Mouse (Mus musculus): ENCODE results near the gene Vmn2r67. TPM values are rescaled to one million over a fixed set of nuclear protein-coding genes. Genes with fewer than 3 reads are reported as not detected.
"Not testable (repeated sequence)": the region's sequence is repeated elsewhere in the genome, so short reads cannot be mapped to it uniquely, and the experiment has no call there.

Gene Vmn2r67
- not detected in 2 replicates for polyA plus RNA-seq (2015; fragmentation: Nextera tagmentation; extraction: Ambion mirVana)

DNA sequence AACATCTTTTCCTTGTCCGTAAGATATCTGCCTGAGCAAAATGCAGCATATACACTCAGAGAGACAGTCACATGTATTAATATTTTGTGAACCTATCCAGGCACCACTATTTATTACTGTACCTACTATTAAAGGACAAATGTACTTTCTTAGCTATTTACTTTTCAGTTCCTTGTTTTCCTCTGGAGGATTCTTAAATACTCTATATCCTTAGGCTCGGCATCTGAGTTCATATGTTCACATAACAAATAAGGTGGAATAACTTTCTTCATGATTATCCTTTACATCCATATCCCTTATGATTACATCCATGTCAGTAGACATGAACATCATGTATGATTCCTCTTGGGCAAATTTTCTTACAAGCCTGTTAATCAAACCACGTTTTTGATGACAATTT, at the start of gene Vmn2r67:
Gene Vmn2r67, minus strand, starts transcription at position 101 of the 400 bp plus-strand sequence.
- Histone ChIP-seq H3K9ac (no peak within 1 kb of the TSS), H3K36me3 (no peaks in the 10 kb centered on the region), H3K4me1 (no peaks in the 10 kb centered on the region), H3K4me3 (replicated peaks) (no peak within 1 kb of the TSS), H3K27ac (no peak within 1 kb of the TSS), H3K27me3 (no peaks in the 10 kb centered on the region), H3K9me3 (replicated peaks) (no peaks in the 10 kb centered on the region), H3K4me2 (no peak within 1 kb of the TSS)
- 85% methylated on average over 3 of the region's 3 CpGs for WGBS
- no peak for ATAC-seq (replicated peaks; ENCODE audit: low FRiP score)

GRCm38 (mm10) chr7:85104531-85104930, 51.3 kb downstream of the Vmn2r67 start:
- not testable (repeated sequence) for H3K4me1 ChIP-seq; H3K4me3 ChIP-seq (replicated peaks); H3K36me3 ChIP-seq; ATAC-seq (replicated peaks; ENCODE audit: low FRiP score); H3K9ac ChIP-seq; H3K27me3 ChIP-seq; H3K27ac ChIP-seq; H3K4me2 ChIP-seq
- H3K9me3 ChIP-seq (replicated peaks): peaks cover 11% of the 10 kb centered on the region; the same call in 1 of the 2 replicates
- WGBS: 48% methylated on average over 2 of the region's 2 CpGs

Other genes starting within 250 kb of the Vmn2r67 start
- not detected in 2 replicates for gene Vmn2r65, start 191.9 kb downstream of the Vmn2r67 start, polyA plus RNA-seq (2015; fragmentation: Nextera tagmentation; extraction: Ambion mirVana)
- not detected in 2 replicates for gene Vmn2r66, start 143.7 kb downstream of the Vmn2r67 start, polyA plus RNA-seq (2015; fragmentation: Nextera tagmentation; extraction: Ambion mirVana)
- gene Vmn2r68, start 81.8 kb upstream of the Vmn2r67 start, polyA plus RNA-seq (2015; fragmentation: Nextera tagmentation; extraction: Ambion mirVana): not detected in 2 replicates

All from kidney, embryonic 15.5 days (tissue).